Mouse (Mus musculus) bone marrow macrophage, adult 2 months (primary cell): Measurements from ENCODE around the gene Gm20388.

Experiments used
- CTCF ChIP-seq: IDR thresholded peaks from 2 replicates; pipeline ENCODE4 v1.5.1; 2012; ENCODE audit warnings: low read depth, mild to moderate bottlenecking, low read length, moderate library complexity
- POLR2A ChIP-seq: IDR thresholded peaks from 2 replicates; pipeline ENCODE4 v1.6.1; 2012; ENCODE audit warnings: mild to moderate bottlenecking, low read depth, low read length, borderline replicate concordance

DNA sequence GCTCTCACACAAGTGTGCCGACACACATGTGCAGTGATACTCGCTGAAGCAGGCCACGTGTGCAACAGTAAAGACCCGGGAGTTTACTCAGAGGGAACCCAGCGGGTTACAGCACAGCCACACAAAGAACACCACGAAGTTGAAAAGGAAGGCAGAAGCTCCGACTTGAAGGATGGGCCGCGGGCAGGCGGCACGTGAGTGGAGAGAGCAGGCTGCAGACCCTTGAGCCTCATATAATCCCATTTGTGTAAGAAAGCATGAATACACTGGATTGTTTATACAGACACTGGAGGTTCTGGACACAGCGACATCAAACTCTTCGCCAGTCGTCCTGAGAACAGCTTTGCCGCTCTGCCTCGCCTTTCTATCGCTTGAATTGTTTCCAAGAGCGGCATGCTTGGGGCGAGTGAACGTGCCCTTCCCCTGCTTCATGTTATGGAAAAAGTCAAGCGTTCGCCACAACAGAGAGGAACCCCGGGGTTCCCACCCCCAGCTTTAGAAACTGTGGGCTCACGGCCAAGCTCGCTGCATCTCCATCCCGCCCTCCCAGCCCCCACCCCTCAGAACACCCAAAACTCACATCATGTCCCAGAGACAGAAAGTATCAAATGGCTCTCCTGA, 1569.9 kb downstream of the Gm20388 start:
- TF ChIP-seq POLR2A (no peak), CTCF (no peak)
